Mouse (Mus musculus) Muller cell, postnatal 12 days (primary cell): ENCODE results near the gene Pnrc2.

Source experiments
- DNase-seq: peaks from one replicate; pipeline ENCODE4 v3.0.0-alpha.2; 2015; ENCODE audit errors: inconsistent ontology term

The Pnrc2 gene

DNA sequence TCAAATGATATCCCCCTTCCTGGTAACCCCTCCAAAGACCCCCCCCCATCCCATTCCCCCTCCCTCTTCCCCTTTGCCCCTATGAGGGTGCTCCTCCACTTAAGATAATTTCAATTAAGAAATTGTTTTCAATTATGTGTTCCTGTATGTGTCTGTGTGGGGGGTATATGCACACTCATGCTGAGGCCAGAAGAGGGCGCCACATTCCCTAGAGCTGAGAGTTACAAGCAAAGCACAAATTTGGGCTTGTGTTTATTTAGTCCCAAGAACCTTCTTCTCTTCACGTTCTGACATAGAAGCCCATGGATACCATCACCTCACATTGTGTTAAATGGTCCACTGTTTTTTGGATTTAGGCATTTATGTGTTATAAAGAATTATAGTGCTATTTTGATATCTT, 50.4 kb downstream of the Pnrc2 start:
- no peak for DNase-seq

GRCm38 (mm10) chr4:135821772-135822171, 51.9 kb downstream of the Pnrc2 start:
- no peak for DNase-seq
